Mouse (Mus musculus): Measurements from ENCODE around the gene Man1c1. TPM values are rescaled to one million over a fixed set of nuclear protein-coding genes. Genes with fewer than 3 reads are reported as not detected.

Man1c1 gene
- polyA plus RNA-seq, 1 experiment from 2014 or later: 2.6 TPM

GRCm38 (mm10) chr4:134626883-134627282 is 77.2 kb downstream of the Man1c1 start:
- Histone ChIP-seq H3K4me3 (no peak overlapping the region), H3K27me3 (replicated peaks; ENCODE audit: low read depth, poor library complexity, severe bottlenecking) (no peaks in the 10 kb centered on the region), H3K9me3 (no peaks in the 10 kb centered on the region), H3K36me3 (replicated peaks) (no peaks in the 10 kb centered on the region), H3K4me1 (peaks cover 33% of the 10 kb centered on the region), H3K27ac (replicated peaks) (no peak overlapping the region)
- WGBS: 82% methylated on average over 2 of the region's 2 CpGs
- no peak for DNase-seq (ENCODE audit: low spot score)

- Histone ChIP-seq H3K4me3 (no peak overlapping the region), H3K27ac (replicated peaks) (no peak overlapping the region), H3K4me1 (peaks cover 28% of the 10 kb centered on the region), H3K27me3 (replicated peaks; ENCODE audit: low read depth, poor library complexity, severe bottlenecking) (no peaks in the 10 kb centered on the region), H3K36me3 (replicated peaks) (no peaks in the 10 kb centered on the region), H3K9me3 (no peaks in the 10 kb centered on the region)
- 84% methylated on average over 4 of the region's 4 CpGs for WGBS
- no peak for DNase-seq (ENCODE audit: low spot score)
Observed at GRCm38 (mm10) chr4:134626350-134626749, 77.7 kb downstream of the Man1c1 start.

- no peak for DNase-seq (ENCODE audit: low spot score)
- no peaks in the 10 kb centered on the region for H3K27me3 ChIP-seq (replicated peaks; ENCODE audit: low read depth, poor library complexity, severe bottlenecking)
- H3K9me3 ChIP-seq: no peaks in the 10 kb centered on the region
- H3K27ac ChIP-seq (replicated peaks): 0 out of 2 replicates have a peak overlapping the region, but pooled peaks have one; percentile 27
- H3K4me3 ChIP-seq: no peak overlapping the region
- peaks cover 34% of the 10 kb centered on the region for H3K4me1 ChIP-seq
- WGBS: 76% methylated on average over 14 of the region's 14 CpGs
- no peaks in the 10 kb centered on the region for H3K36me3 ChIP-seq (replicated peaks)
Observed at GRCm38 (mm10) chr4:134624109-134624862, 79.8 kb downstream of the Man1c1 start.

- no peak overlapping the region for H3K27ac ChIP-seq (replicated peaks)
- no peak overlapping the region for H3K4me3 ChIP-seq
- no peak for DNase-seq (ENCODE audit: low spot score)
- WGBS: 90% methylated on average over 9 of the region's 9 CpGs
- no peaks in the 10 kb centered on the region for H3K9me3 ChIP-seq
- H3K36me3 ChIP-seq (replicated peaks): no peaks in the 10 kb centered on the region
- no peaks in the 10 kb centered on the region for H3K27me3 ChIP-seq (replicated peaks; ENCODE audit: low read depth, poor library complexity, severe bottlenecking)
- peaks cover 19% of the 10 kb centered on the region for H3K4me1 ChIP-seq
Observed at GRCm38 (mm10) chr4:134621695-134622094, 82.4 kb downstream of the Man1c1 start.

GRCm38 (mm10) chr4:134620246-134620645 is 83.8 kb downstream of the Man1c1 start:
- Histone ChIP-seq H3K9me3 (no peaks in the 10 kb centered on the region), H3K4me3 (no peak overlapping the region), H3K36me3 (replicated peaks) (no peaks in the 10 kb centered on the region), H3K4me1 (peaks cover 23% of the 10 kb centered on the region), H3K27ac (replicated peaks) (no peak overlapping the region), H3K27me3 (replicated peaks; ENCODE audit: low read depth, poor library complexity, severe bottlenecking) (no peaks in the 10 kb centered on the region)
- no peak for DNase-seq (ENCODE audit: low spot score)
- WGBS: 93% methylated on average over 8 of the region's 8 CpGs

GRCm38 (mm10) chr4:134619489-134619870 is 84.6 kb downstream of the Man1c1 start:
- no peak for DNase-seq (ENCODE audit: low spot score)
- 77% methylated on average over 10 of the region's 10 CpGs for WGBS
- no peak overlapping the region for H3K4me3 ChIP-seq
- no peak overlapping the region for H3K27ac ChIP-seq (replicated peaks)
- H3K27me3 ChIP-seq (replicated peaks; ENCODE audit: low read depth, poor library complexity, severe bottlenecking): no peaks in the 10 kb centered on the region
- no peaks in the 10 kb centered on the region for H3K36me3 ChIP-seq (replicated peaks)
- no peaks in the 10 kb centered on the region for H3K9me3 ChIP-seq
- H3K4me1 ChIP-seq: peaks cover 21% of the 10 kb centered on the region

GRCm38 (mm10) chr4:134618810-134619488 is 85.1 kb downstream of the Man1c1 start:
- Histone ChIP-seq H3K36me3 (replicated peaks) (no peaks in the 10 kb centered on the region), H3K27ac (replicated peaks) (no peak overlapping the region), H3K4me1 (peaks cover 17% of the 10 kb centered on the region), H3K27me3 (replicated peaks; ENCODE audit: low read depth, poor library complexity, severe bottlenecking) (no peaks in the 10 kb centered on the region), H3K4me3 (no peak overlapping the region), H3K9me3 (no peaks in the 10 kb centered on the region)
- DNase-seq (ENCODE audit: low spot score): no peak
- 84% methylated on average over 13 of the region's 13 CpGs for WGBS

- DNase-seq (ENCODE audit: low spot score): no peak
- no peaks in the 10 kb centered on the region for H3K27me3 ChIP-seq (replicated peaks; ENCODE audit: low read depth, poor library complexity, severe bottlenecking)
- no peaks in the 10 kb centered on the region for H3K36me3 ChIP-seq (replicated peaks)
- no peaks in the 10 kb centered on the region for H3K9me3 ChIP-seq
- peaks cover 17% of the 10 kb centered on the region for H3K4me1 ChIP-seq
- H3K4me3 ChIP-seq: no peak overlapping the region
- no peak overlapping the region for H3K27ac ChIP-seq (replicated peaks)
- WGBS: 80% methylated on average over 4 of the region's 4 CpGs
Observed at GRCm38 (mm10) chr4:134617779-134618178, 86.3 kb downstream of the Man1c1 start.

GRCm38 (mm10) chr4:134615929-134616625 is 88.0 kb downstream of the Man1c1 start:
- no peak overlapping the region for H3K4me3 ChIP-seq
- peaks cover 31% of the 10 kb centered on the region for H3K4me1 ChIP-seq
- H3K27ac ChIP-seq (replicated peaks): no peak overlapping the region; the same call in 1 of the 2 replicates
- H3K36me3 ChIP-seq (replicated peaks): no peaks in the 10 kb centered on the region
- WGBS: 85% methylated on average over 15 of the region's 15 CpGs
- no peak for DNase-seq (ENCODE audit: low spot score)
- no peaks in the 10 kb centered on the region for H3K9me3 ChIP-seq
- no peaks in the 10 kb centered on the region for H3K27me3 ChIP-seq (replicated peaks; ENCODE audit: low read depth, poor library complexity, severe bottlenecking)

- H3K4me3 ChIP-seq: no peak overlapping the region
- 58% methylated on average over 16 of the region's 16 CpGs for WGBS
- peak overlapping the region; percentile 66 for H3K27ac ChIP-seq (replicated peaks)
- DNase-seq (ENCODE audit: low spot score): peak; percentile 49
- H3K36me3 ChIP-seq (replicated peaks): no peaks in the 10 kb centered on the region
- H3K9me3 ChIP-seq: no peaks in the 10 kb centered on the region
- no peaks in the 10 kb centered on the region for H3K27me3 ChIP-seq (replicated peaks; ENCODE audit: low read depth, poor library complexity, severe bottlenecking)
- peaks cover 20% of the 10 kb centered on the region for H3K4me1 ChIP-seq
Observed at GRCm38 (mm10) chr4:134612070-134612667, 91.9 kb downstream of the Man1c1 start.

- H3K27ac ChIP-seq (replicated peaks): no peak overlapping the region
- no peaks in the 10 kb centered on the region for H3K36me3 ChIP-seq (replicated peaks)
- H3K4me3 ChIP-seq: no peak overlapping the region
- 92% methylated on average over 3 of the region's 3 CpGs for WGBS
- 0 out of 2 replicates have a peak, but pooled peaks cover 5% of the 10 kb centered on the region for H3K27me3 ChIP-seq (replicated peaks; ENCODE audit: low read depth, poor library complexity, severe bottlenecking)
- H3K4me1 ChIP-seq: peaks cover 15% of the 10 kb centered on the region
- DNase-seq (ENCODE audit: low spot score): no peak
- H3K9me3 ChIP-seq: no peaks in the 10 kb centered on the region
Observed at GRCm38 (mm10) chr4:134610616-134611015, 93.5 kb downstream of the Man1c1 start.

GRCm38 (mm10) chr4:134607679-134608078 is 96.4 kb downstream of the Man1c1 start:
- 88% methylated on average over 5 of the region's 5 CpGs for whole genome bisulfite sequencing
- Histone ChIP-seq H3K27me3 (replicated peaks; ENCODE audit: low read depth, poor library complexity, severe bottlenecking) (peaks cover 12% of the 10 kb centered on the region; the same call in 1 of the 2 replicates), H3K36me3 (replicated peaks) (no peaks in the 10 kb centered on the region), H3K27ac (replicated peaks) (no peak overlapping the region), H3K4me1 (peaks cover 36% of the 10 kb centered on the region), H3K4me3 (no peak overlapping the region), H3K9me3 (no peaks in the 10 kb centered on the region)
- no peak for DNase-seq (ENCODE audit: low spot score)

All from embryonic facial prominence, embryonic 10.5 days (tissue).